Mouse (Mus musculus): ENCODE data around the gene Nemf. TPM values are rescaled to one million over a fixed set of nuclear protein-coding genes. Genes with fewer than 3 reads are reported as not detected.

Nemf gene
- polyA plus RNA-seq, 1 experiment from 2014 or later: 44.5 TPM

GRCm38 (mm10) chr12:69373850-69374766 lies 17.1 kb upstream of the Nemf start:
- ATAC-seq (no peak), DNase-seq (ENCODE audit: low read depth, low spot score) (no peak)
- no peak for TF ChIP-seq CTCF (IDR thresholded peaks at IDR 0.05)
- CTCF ChIA-PET: interaction anchor here (1.0 to 1.1 kb wide), 2 partner anchors 13 to 217 kb away, joined by 3 read pairs; no protein-coding TSS in a partner anchor
- in situ Hi-C loops (cut with MboI; ENCODE audit: low pct_unique_long_range_greater_than_20kb): loop anchor here (25.0 kb wide), 1 partner anchor 513 kb away; the partner anchor contains the start of genes Atl1 and Map4k5
- POLR2A ChIA-PET: no interaction called here
- no peaks in the 10 kb centered on the region for H3K27me3 ChIP-seq

- no peak for ATAC-seq
- DNase-seq (ENCODE audit: low read depth, low spot score): no peak
- in situ Hi-C loops (cut with MboI; ENCODE audit: low pct_unique_long_range_greater_than_20kb): loop anchor here (25.0 kb wide), 1 partner anchor 514 kb away; the partner anchor contains the start of genes Atl1 and Map4k5
These were observed 15.9 kb upstream of the Nemf start for GRCm38 (mm10) chr12:69372731-69373331.

DNA sequence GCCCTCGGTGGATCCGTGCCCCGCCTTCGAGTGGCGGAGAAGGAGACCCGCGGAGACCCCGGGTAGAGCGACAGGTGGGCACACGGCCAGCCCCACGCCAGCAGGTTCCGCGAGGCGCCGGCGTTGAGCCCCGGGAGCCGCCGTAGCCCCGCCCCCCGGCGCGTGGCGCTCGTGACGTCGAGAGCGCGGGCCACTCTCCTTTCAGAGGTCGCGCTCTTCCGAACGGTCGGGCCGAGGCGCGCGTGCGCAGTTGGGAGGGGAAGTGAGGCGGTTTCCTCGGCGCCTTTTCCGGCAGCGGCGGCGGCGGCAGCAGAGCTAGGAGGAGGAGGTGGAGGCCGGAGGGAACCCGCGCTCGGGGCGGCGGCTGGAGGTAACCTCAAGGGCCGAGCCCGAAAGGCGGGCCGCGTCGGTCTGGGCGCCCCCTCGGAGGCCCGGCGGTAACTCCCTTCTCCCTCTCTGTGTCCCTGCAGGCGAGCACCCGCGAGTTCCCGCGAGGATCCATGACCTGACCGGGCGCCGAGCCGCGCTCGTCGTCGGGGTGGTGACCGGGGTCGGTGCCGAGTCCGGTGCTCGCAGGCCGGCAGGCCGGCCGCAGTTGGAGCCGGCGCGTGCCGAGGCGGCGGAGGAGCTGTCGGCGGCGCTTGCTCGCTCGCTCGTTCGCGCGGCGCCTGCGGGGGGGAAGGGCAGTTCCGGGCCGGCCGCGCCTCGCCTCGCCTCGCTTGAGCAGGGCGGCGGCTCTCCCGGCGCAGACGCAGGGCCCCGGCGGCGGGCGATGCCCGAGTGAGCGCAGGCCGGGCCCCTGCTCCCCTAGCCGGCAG lies 15.1 kb upstream of the Nemf start, which contains the start of the genes Arf6 and Gm9887:
Gene Arf6, plus strand, starts transcription at position 297 of the 818 bp plus-strand sequence.
Gene Gm9887, minus strand, starts transcription at position 605 of the 818 bp plus-strand sequence.
- peak; percentile 83 for ATAC-seq
- peak; percentile 72 for DNase-seq (ENCODE audit: low read depth, low spot score)
- CTCF ChIA-PET: no interaction called here
- in situ Hi-C loops (cut with MboI; ENCODE audit: low pct_unique_long_range_greater_than_20kb): loop anchor here (25.0 kb wide), 1 partner anchor 515 kb away; the partner anchor contains the start of genes Atl1 and Map4k5
- no peak for TF ChIP-seq CTCF (IDR thresholded peaks at IDR 0.05)
- H3K27me3 ChIP-seq: no peaks in the 10 kb centered on the region
- POLR2A ChIA-PET: interaction anchor here (0.6 to 1.5 kb wide), 3 partner anchors 10 to 233 kb away, joined by 3 read pairs; no protein-coding TSS in a partner anchor

More at GRCm38 (mm10) chr12:69372731-69373331, 15.9 kb upstream of the Nemf start:
- no peaks in the 10 kb centered on the region for H3K27me3 ChIP-seq
- ChIA-PET CTCF (interaction anchor here (0.8 kb wide), 1 partner anchor 201 kb away, joined by 3 read pairs; no protein-coding TSS in a partner anchor), POLR2A (interaction anchor here (0.6 to 1.5 kb wide), 3 partner anchors 9 to 232 kb away, joined by 3 read pairs; no protein-coding TSS in a partner anchor)
- TF ChIP-seq CTCF (IDR thresholded peaks at IDR 0.05): no peak

GRCm38 (mm10) chr12:69371421-69371853 lies 14.5 kb upstream of the Nemf start:
- peak; percentile 74 for ATAC-seq
- CTCF ChIA-PET: interaction anchor here (1.0 kb wide), 1 partner anchor 204 kb away, joined by 4 read pairs; no protein-coding TSS in a partner anchor
- DNase-seq (ENCODE audit: low read depth, low spot score): no peak
- in situ Hi-C loops (cut with MboI; ENCODE audit: low pct_unique_long_range_greater_than_20kb): loop anchor here (25.0 kb wide), 1 partner anchor 516 kb away; the partner anchor contains the start of genes Atl1 and Map4k5
- POLR2A ChIA-PET: interaction anchor here (1.5 kb wide), 1 partner anchor 20 kb away, joined by 3 read pairs; no protein-coding TSS in a partner anchor
- no peak for TF ChIP-seq CTCF (IDR thresholded peaks at IDR 0.05)
- H3K27me3 ChIP-seq: no peaks in the 10 kb centered on the region

- ChIA-PET CTCF (interaction anchor here (1.0 kb wide), 1 partner anchor 204 kb away, joined by 4 read pairs; no protein-coding TSS in a partner anchor), POLR2A (interaction anchor here (0.6 kb wide), 1 partner anchor 30 kb away, joined by 3 read pairs; no protein-coding TSS in a partner anchor)
- no peak for TF ChIP-seq CTCF (IDR thresholded peaks at IDR 0.05)
- in situ Hi-C loops (cut with MboI; ENCODE audit: low pct_unique_long_range_greater_than_20kb): loop anchor here (25.0 kb wide), 1 partner anchor 516 kb away; the partner anchor contains the start of genes Atl1 and Map4k5
- ATAC-seq (no peak), DNase-seq (ENCODE audit: low read depth, low spot score) (no peak)
- H3K27me3 ChIP-seq: no peaks in the 10 kb centered on the region
These were observed 14.0 kb upstream of the Nemf start for GRCm38 (mm10) chr12:69370936-69371335.

DNA sequence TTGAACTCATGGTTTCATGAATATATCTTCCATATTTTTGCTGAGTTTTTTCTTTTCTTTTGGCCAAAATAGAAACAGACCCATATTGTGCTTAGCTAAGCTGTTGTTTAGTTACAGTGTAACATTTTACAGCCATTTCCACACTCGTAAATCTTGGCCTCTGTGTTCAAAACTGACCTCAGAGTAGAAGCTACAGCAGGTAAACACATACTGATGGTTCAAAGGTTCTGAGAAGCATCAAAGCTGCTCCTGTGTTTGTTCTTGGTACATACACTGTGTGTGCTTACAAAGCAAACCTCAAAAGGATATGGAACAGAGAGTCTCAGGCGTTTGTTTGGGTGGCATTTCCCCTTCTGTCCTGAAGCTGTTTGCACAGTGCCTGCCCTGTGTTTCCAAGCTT lies 10.6 kb upstream of the Nemf start:
- TF ChIP-seq CTCF (IDR thresholded peaks at IDR 0.05): no peak
- DNase-seq (ENCODE audit: low read depth, low spot score): no peak
- no peak for ATAC-seq
- ChIA-PET CTCF (interaction anchor here (1.1 to 2.3 kb wide), 3 partner anchors 16 to 209 kb away, joined by 5 to 9 read pairs (median 7); no protein-coding TSS in a partner anchor), POLR2A (interaction anchor here (0.6 kb wide), 2 partner anchors 9 to 57 kb away, joined by 3 read pairs; no protein-coding TSS in a partner anchor)
- in situ Hi-C loops (cut with MboI; ENCODE audit: low pct_unique_long_range_greater_than_20kb): loop anchor here (25.0 kb wide), 1 partner anchor 520 kb away; the partner anchor contains the start of genes Atl1 and Map4k5
- no peaks in the 10 kb centered on the region for H3K27me3 ChIP-seq

DNA sequence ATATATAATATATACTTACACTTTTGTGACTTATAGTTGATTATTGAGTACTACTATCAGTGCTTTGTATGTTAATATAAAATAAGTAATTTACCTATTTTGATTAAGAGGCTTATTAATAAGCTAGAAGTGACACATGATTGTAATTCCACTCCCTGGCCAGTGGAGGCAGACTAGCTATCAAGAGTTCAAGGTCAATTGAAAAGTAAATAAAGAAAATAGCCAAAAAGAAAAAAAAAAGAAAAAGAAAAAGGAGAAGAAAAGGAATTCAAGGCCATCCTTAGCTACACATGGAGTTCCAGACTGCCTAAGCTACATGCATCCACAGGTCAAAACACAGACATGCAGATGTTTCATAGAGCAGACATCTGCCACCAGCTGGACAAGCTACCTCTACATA lies 9.5 kb upstream of the Nemf start:
- DNase-seq (ENCODE audit: low read depth, low spot score) (no peak), ATAC-seq (no peak)
- ChIA-PET POLR2A (no interaction called here), CTCF (interaction anchor here (0.6 to 2.3 kb wide), 6 partner anchors 9 to 210 kb away, joined by 3 to 9 read pairs (median 4); no protein-coding TSS in a partner anchor)
- in situ Hi-C loops (cut with MboI; ENCODE audit: low pct_unique_long_range_greater_than_20kb): loop anchor here (25.0 kb wide), 1 partner anchor 521 kb away; the partner anchor contains the start of genes Atl1 and Map4k5
- no peaks in the 10 kb centered on the region for H3K27me3 ChIP-seq
- no peak for TF ChIP-seq CTCF (IDR thresholded peaks at IDR 0.05)

DNA sequence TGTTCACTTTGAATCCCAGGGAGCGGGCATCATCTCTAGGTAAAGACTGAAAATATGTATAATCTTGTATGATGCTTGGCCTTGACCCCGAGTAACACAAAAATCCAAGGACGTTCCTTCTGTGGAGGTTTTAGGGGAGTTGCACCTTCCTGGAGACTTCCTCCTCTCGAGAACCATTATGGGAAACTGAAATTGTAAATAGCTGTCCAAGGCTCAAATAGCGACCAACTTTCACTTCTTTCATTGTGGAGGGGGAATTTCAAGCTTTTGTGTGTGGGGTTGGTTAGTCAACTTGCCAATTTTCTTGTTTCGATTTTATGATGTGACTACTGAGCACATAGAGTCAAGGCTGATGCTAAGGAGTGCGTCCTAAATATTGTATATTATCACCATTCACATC lies 8.8 kb upstream of the Nemf start:
- CTCF ChIA-PET: interaction anchor here (1.0 to 2.3 kb wide), 6 partner anchors 23 to 214 kb away, joined by 3 to 9 read pairs (median 4); no protein-coding TSS in a partner anchor
- no peaks in the 10 kb centered on the region for H3K27me3 ChIP-seq
- no peak for DNase-seq (ENCODE audit: low read depth, low spot score)
- ATAC-seq: no peak
- POLR2A ChIA-PET: no interaction called here
- TF ChIP-seq CTCF (IDR thresholded peaks at IDR 0.05): no peak
- in situ Hi-C loops (cut with MboI; ENCODE audit: low pct_unique_long_range_greater_than_20kb): loop anchor here (25.0 kb wide), 1 partner anchor 522 kb away; the partner anchor contains the start of genes Atl1 and Map4k5

Data from Patski (cell line).